Comparison of ENCODE assay signal across 24 mouse cellular contexts in the genomic region with DNA sequence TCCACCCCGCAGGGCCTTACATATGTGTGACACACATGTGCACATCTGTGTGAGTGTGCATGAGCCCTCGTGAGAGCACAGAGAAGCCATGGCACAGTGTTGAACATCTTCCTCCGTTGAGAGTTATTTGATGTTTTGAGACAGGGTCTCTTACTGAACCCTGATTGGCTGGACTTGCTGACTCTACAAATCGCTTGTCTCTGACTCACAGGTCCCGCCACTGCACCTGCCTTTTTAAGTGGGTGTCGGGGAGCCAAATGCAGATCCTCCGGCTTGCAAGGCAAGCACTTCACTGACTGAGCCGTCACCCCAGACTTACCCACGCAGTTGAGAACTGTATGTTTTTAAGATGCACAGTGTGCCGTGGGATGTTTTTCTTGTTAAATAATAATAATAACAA. TPM values are rescaled to one million over a fixed set of nuclear protein-coding genes. Genes with fewer than 3 reads are reported as not detected.
DNase-seq lines count a peak whose midpoint lies in the region; ATAC-seq lines count a peak whose summit lies in the region.
"Had no signal": no experiment of that assay in that cellular context is flagged by ENCODE, and none has a peak within 500 bp of the region (broad histone marks: within the 10 kb centered on the region; RNA-seq: fewer than 3 reads in every experiment).

No protein-coding gene starts in this region.

- intact Hi-C loops in left cerebral cortex, postnatal 4 days (cut with DNase I) = no loop called here

- peak; percentile 12 for DNase-seq in CD4-positive, CD25-positive, alpha-beta regulatory T cell, adult 2 months (ENCODE audit: low read depth, low spot score)
- peak; percentile 70 for DNase-seq in thymus, postnatal 0 days (ENCODE audit: low spot score)
- DNase-seq in thymus, postnatal 36 days = peak; percentile 59 to 79
- DNase-seq in cerebellum, adult 8-10 months = no peak
- DNase-seq in left cerebral cortex, postnatal 4 days = no peak
- DNase-seq in lung, postnatal 4 days = no peak
- DNase-seq: adrenal gland, adult 2 months; adrenal gland, postnatal 25 days; B cell, adult 2 months; cerebellum, adult 2 months; cerebellum, postnatal 14 days; gastrocnemius, postnatal 10 days; heart, adult 2 months; heart, postnatal 14 days had no signal

- ATAC-seq in CD4-positive, CD25-positive, alpha-beta regulatory T cell, adult 4 months = no peak
- ATAC-seq: forebrain, embryonic 16.5 days; hindbrain, postnatal 0 days had no signal

RNA-seq across cellular contexts. Expression of gene Padi4, which starts 1.8 kb away (rescaled TPM):
- under 1 TPM; 0.30 to 0.85 TPM for polyA plus RNA-seq in CD4-positive, CD25-positive, alpha-beta regulatory T cell, adult 4 months (2017; shearing (Covaris generic))
- polyA plus RNA-seq in thymus, postnatal 0 days (2015; fragmentation: Nextera tagmentation; extraction: Ambion mirVana) = 12.4 and 13.0 TPM in 2 replicates
- total RNA-seq in left cerebral cortex, postnatal 4 days (2021) = not detected
- total RNA-seq: hindbrain, postnatal 0 days had no signal
- polyA plus RNA-seq: embryonic facial prominence, embryonic 12.5 days; hindbrain, postnatal 0 days had no signal

RNA-seq across cellular contexts. Expression of gene Padi6, which starts 33.4 kb away (rescaled TPM):
- polyA plus RNA-seq in CD4-positive, CD25-positive, alpha-beta regulatory T cell, adult 4 months (2017; shearing (Covaris generic)) = not detected
- polyA plus RNA-seq in thymus, postnatal 0 days (2015; fragmentation: Nextera tagmentation; extraction: Ambion mirVana) = 0.46 and 0.77 TPM in 2 replicates
- 1 to 10 TPM in 1 of 2 experiments, under 1 TPM in 1; 0.42 to 1.4 TPM for total RNA-seq in left cerebral cortex, postnatal 4 days (2021)
- total RNA-seq: adrenal gland, adult 2 months; gastrocnemius, postnatal 10 days; heart, adult 2 months; heart, postnatal 14 days; hematopoietic stem cell, adult 5-6 weeks had no signal
- polyA plus RNA-seq: adrenal gland, adult 2 months; cerebellum, adult 2 months; embryonic facial prominence, embryonic 12.5 days; forebrain, embryonic 16.5 days; heart, adult 2 months; heart, embryonic 11.5 days; heart, embryonic 15.5 days; hindbrain, embryonic 13.5 days had no signal

RNA-seq across cellular contexts. Expression of gene Padi3, which starts 34.6 kb away (rescaled TPM):
- under 1 TPM; 0.15 to 0.32 TPM for polyA plus RNA-seq in CD4-positive, CD25-positive, alpha-beta regulatory T cell, adult 4 months (2017; shearing (Covaris generic))
- 1.2 and 1.5 TPM in 2 replicates for polyA plus RNA-seq in thymus, postnatal 0 days (2015; fragmentation: Nextera tagmentation; extraction: Ambion mirVana)
- not detected for total RNA-seq in left cerebral cortex, postnatal 4 days (2021)
- total RNA-seq: adrenal gland, adult 2 months; adrenal gland, postnatal 25 days; hindbrain, postnatal 0 days had no signal
- polyA plus RNA-seq: adrenal gland, adult 2 months; cerebellum, adult 2 months; cortical plate, adult 2 months; forebrain, embryonic 11.5 days; forebrain, embryonic 16.5 days; heart, adult 2 months; hindbrain, embryonic 13.5 days had no signal

Comparison
In these comparisons a context has a peak if more than half of its experiments do, and no peak if none do; other contexts are left out.
1. DNase-seq: peak in CD4-positive, CD25-positive, alpha-beta regulatory T cell, adult 2 months (single experiment), thymus, postnatal 0 days (single experiment) and thymus, postnatal 36 days (2 of 2); none in cerebellum, adult 8-10 months (single experiment), left cerebral cortex, postnatal 4 days (single experiment) and lung, postnatal 4 days (0 of 2).